Mouse (Mus musculus): ENCODE results near the gene Rbm8a2.

DNA sequence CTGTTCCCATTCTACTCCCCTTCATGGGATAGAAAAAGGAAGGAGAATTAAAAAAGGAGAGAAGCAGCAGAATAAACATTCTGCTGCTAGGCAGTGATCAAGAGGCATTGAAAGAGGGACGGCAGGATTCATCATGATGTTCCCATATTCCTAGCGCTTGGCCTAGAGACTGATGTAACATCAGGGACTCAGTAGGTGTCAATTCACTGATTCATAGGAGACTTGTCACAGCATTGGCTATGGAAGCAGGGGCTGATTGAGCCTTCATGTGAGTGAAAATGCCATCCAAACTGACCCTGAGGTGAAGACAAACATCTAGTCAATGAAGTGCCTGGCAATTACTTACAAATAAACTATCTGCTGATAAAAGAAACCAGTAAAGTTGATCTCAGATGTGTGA is 28.1 kb downstream of the Rbm8a2 start:
- TF ChIP-seq CTCF (conservative IDR thresholded peaks at IDR 0.05 in 1 of 2, IDR thresholded peaks at IDR 0.05 in 1 of 2; ENCODE audit: low read depth in 2 of 2, low read length in 2 of 2) = no peak
- no peak for TF ChIP-seq EP300 (IDR thresholded peaks at IDR 0.05; ENCODE audit: low read length)
- no peak for TF ChIP-seq POLR2A (IDR thresholded peaks at IDR 0.05; ENCODE audit: low read depth, low read length)
- TF ChIP-seq MAX (IDR thresholded peaks at IDR 0.05; ENCODE audit: low read length) = no peak

Data from CH12.LX (cell line).